Mouse (Mus musculus): ENCODE measurements around the gene Nxpe5.

Nxpe5 gene

GRCm38 (mm10) chr5:138253061-138253460, 27.4 kb downstream of the Nxpe5 start:
- no peak for DNase-seq (ENCODE audit: low spot score)

DNA sequence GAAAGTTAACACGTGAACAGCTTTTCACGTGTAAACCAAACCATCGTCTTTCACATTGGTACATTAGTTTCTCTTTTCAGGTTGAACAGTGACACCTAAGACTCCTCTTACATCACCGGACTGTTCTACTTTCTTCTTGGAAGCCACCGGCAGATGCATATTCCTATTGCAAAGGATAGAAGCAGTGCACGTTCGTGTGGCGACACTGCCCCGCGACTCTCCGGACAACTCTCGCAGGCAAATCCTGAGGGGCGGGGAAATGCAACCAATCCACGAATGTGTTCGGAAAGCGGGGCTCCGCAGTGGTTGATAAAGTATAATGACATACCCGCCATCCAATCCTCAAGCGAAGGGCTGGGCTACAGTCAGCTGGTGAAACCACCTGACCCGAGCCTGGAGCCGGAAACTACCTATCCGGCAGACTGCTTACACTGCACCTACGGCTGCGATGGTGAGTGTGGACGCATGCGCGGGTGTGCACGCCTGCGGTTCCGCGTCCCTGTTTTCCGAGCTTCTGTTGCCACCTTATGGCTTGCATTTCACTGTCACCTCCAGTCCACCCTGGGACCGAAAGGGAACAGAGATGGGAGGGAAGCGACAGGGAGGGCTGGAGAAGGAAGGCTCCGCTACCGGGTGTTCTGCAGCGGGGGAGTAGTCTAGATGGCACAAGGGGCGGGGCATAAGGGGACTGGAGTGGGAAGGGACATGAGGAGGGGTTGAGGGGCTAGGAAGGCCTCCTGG, 29.8 kb downstream of the Nxpe5 start, which contains the start of gene Lamtor4:
Lamtor4 (plus strand) TSS at position 130 of the 741 bp plus-strand sequence.
- peak; percentile 91 for DNase-seq (ENCODE audit: low spot score)

DNA sequence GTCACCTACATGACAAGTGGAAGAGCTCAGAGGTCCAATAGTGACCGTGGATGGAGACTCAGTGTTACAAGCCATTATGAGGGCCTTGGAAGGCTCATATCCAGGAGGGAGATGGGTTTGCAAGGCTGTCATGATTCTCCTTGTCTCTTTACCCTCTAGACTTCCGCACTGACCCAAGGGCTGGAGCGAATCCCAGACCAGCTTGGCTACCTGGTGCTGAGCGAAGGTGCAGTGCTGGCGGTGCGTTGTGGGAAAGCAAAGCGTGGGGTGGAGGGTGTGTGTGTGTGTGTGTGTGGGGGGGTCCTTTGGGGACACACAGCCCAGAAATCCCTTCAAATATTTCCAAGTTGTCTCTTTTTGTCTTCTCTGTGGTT, 30.4 kb downstream of the Nxpe5 start:
- DNase-seq (ENCODE audit: low spot score) = no peak

GRCm38 (mm10) chr5:138256966-138257584, 31.4 kb downstream of the Nxpe5 start:
- no peak for DNase-seq (ENCODE audit: low spot score)

- no peak for DNase-seq (ENCODE audit: low spot score)
Observed at GRCm38 (mm10) chr5:138257585-138257978, 31.9 kb downstream of the Nxpe5 start.

- DNase-seq (ENCODE audit: low spot score) = no peak
Observed at GRCm38 (mm10) chr5:138258078-138258477, 32.4 kb downstream of the Nxpe5 start.

GRCm38 (mm10) chr5:138258542-138258941, 32.8 kb downstream of the Nxpe5 start:
- no peak for DNase-seq (ENCODE audit: low spot score)

- no peak for DNase-seq (ENCODE audit: low spot score)
Observed at GRCm38 (mm10) chr5:138258993-138259392, 33.3 kb downstream of the Nxpe5 start.

DNA sequence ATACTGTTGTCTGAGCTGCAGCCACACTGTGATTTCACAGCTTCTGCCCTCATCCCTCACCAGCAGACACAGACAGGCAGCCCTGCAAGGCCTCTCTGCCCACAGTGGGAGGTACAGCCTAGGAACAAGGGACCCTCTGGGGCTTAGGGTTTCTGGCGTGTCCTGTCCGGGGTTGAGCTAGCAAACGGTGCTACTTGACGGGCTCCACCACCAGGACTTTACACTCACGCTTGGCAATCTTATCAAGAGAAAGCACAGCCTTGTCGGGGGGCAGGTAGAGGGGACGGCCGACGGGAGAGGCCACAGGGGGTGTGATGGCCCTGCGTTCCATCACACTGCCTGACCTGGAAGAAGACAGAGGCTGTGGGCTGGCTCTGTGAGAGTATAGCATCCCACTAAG, 34.4 kb downstream of the Nxpe5 start:
- no peak for DNase-seq (ENCODE audit: low spot score)

DNA sequence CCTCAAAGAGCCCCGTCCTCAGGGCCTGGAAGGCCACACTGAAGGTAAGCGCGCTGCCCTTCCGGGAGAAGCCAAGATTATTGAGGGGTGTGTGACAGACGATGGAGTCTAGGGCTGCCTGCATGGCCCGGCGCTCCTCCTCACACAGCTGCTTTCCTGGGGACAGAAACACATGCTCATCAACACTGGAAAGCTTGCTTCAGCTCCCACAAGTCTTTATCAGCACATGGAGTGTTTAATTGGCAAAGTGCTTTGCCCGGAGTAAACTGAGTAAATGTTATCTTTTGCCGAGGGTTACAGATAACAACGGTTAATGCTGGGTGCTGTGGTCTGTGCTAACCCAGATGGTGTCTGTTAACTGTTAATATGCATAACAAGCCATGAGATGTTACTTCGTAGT, 35.1 kb downstream of the Nxpe5 start:
- DNase-seq (ENCODE audit: low spot score) = no peak

DNA sequence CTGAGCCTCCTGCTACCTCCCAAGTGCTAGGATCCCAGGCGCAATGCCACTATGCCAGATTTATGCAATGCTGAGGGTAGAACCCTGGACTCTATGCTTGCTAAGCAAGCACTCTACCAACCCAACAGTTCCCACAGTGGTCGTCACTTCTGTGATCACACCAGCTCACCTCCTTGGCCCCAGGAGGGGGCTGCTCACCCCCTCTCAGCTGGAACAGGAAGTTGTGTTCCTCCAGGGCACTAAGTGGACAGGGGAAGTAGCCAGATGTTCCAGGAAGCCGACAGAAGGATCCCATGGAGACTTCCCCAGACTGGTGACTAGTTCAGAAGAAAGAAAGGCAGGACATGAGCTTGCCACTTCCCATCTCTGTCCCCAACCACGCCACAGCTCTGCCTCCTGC, 36.3 kb downstream of the Nxpe5 start:
- no peak for DNase-seq (ENCODE audit: low spot score)

DNA sequence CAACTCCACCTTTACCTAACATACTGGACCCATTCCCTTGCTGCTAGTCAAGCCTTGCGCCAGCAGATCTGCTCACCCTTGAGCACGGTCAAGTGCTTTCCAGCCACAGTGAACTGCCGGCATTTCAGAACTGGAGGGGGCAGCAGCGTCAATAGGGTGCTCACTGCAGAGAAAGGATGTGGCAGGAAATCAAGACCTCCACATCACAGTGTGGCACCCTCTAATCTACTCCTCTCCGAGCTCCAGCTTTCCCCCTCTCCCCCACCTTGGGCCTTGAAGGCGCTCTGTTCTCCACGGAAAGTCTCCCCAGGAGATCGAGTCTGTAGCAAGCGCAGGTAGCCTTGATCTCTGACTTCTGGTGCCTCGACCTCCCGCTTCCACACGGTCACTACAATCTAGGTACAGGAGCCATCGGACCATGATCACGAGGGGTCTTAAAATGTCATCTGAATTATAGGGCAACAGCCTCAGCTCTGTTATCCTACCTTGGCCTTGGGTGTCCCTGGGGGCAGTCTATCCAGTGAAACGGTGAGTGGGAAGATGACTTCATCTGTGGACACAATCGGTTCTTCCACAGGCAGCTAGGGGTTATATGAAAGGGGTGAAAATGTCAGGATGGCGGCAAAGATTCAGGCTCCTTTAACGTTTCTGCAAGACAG, 37.0 kb downstream of the Nxpe5 start:
- peak; percentile 41 for DNase-seq (ENCODE audit: low spot score)

- peak; percentile 96 for DNase-seq (ENCODE audit: low spot score)
Observed at GRCm38 (mm10) chr5:138263260-138264206, 37.8 kb downstream of the Nxpe5 start, which contains the start of gene BC037034. TSS of gene BC037034 (minus strand) at chr5:138264033.

- DNase-seq (ENCODE audit: low spot score) = peak; percentile 35
Observed at GRCm38 (mm10) chr5:138264207-138264578, 38.5 kb downstream of the Nxpe5 start.

GRCm38 (mm10) chr5:138265712-138266111, 40.0 kb downstream of the Nxpe5 start:
- DNase-seq (ENCODE audit: low spot score) = peak; percentile 30

DNA sequence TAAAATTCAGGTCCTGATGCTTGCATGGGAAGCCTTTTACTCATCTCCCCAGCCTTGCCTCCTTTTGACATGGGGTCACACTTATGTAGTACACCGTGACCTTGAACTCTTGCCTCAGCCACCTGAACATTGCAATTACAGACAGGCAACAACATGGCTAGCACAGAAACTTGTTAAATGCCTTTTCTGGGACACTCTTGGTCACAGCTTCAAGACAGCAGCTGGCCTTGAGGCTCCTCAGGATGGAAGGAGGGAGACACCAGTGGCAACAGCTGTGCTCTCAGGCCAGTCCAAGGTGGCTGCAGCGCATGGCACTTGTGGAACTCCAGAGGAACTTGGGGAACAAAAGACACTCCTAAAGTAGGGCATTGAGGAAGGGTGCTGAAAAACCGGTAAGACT, 41.4 kb downstream of the Nxpe5 start:
- peak; percentile 32 for DNase-seq (ENCODE audit: low spot score)

DNA sequence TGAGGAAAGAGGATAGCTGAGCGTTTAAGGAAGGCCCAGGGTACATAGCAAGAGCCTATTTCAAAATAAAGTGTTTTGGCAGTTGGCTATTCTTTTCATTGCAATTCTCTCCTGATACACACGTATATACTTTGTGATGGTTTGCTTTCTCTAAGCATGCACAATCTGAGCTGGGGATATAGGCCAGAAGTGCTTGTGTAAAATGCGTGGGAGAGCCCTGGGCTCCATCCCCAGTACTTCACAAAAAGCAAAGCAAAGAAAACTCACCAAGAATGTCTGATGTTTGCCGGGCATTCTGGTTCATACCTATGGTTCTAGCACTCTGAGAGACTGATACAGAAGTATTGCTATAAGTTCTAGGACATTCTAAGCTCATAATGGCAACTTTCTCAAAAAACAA, 43.3 kb downstream of the Nxpe5 start:
- DNase-seq (ENCODE audit: low spot score) = no peak

- no peak for DNase-seq (ENCODE audit: low spot score)
Observed at GRCm38 (mm10) chr5:138271232-138271631, 45.5 kb downstream of the Nxpe5 start.

- peak; percentile 54 for DNase-seq (ENCODE audit: low spot score)
Observed at GRCm38 (mm10) chr5:138272409-138272923, 46.8 kb downstream of the Nxpe5 start, which contains the start of gene Gal3st4. TSS of gene Gal3st4 (minus strand) at chr5:138272840.

GRCm38 (mm10) chr5:138274186-138274585, 48.5 kb downstream of the Nxpe5 start:
- peak; percentile 40 for DNase-seq (ENCODE audit: low spot score)

- peak; percentile 51 for DNase-seq (ENCODE audit: low spot score)
Observed at GRCm38 (mm10) chr5:138275216-138276050, 49.7 kb downstream of the Nxpe5 start.
